Mouse (Mus musculus) lung, embryonic 16.5 days (tissue): ENCODE measurements around the gene Nans. TPM values are rescaled to one million over a fixed set of nuclear protein-coding genes. Genes with fewer than 3 reads are reported as not detected.

Experiments
- ATAC-seq: fragments of 200-750 bp; cut with Nextera tagmentation; 2 replicates; pipeline ENCODE4 v1.8.0; 2017; ENCODE audit warnings: low read depth, mild to moderate bottlenecking, moderate library complexity
- H3K27ac ChIP-seq: fragments of 300-500 bp; sonication (generic); 2 replicates; pipeline ENCODE4 v1.5.1; 2014; ENCODE audit warnings: mild to moderate bottlenecking, control low read depth, low read length
- H3K27me3 ChIP-seq: fragments of 300-500 bp; sonication (generic); 2 replicates; pipeline ENCODE4 v1.6.1; 2014; ENCODE audit warnings: low read depth, low read length, mixed read lengths; ENCODE audit not compliant: control insufficient read depth, insufficient read depth
- H3K36me3 ChIP-seq: fragments of 300-500 bp; sonication (generic); 2 replicates; pipeline ENCODE4 v1.6.1; 2014; ENCODE audit warnings: low read length; ENCODE audit not compliant: control insufficient read depth, insufficient read depth
- H3K4me1 ChIP-seq: fragments of 300-500 bp; sonication (generic); replicated peaks from 2 replicates; pipeline ENCODE4 v1.6.1; 2014; ENCODE audit warnings: low read length, mixed read lengths; ENCODE audit not compliant: control insufficient read depth, insufficient read depth
- H3K4me2 ChIP-seq: fragments of 300-500 bp; sonication (generic); 2 replicates; pipeline ENCODE4 v1.6.1; 2014; ENCODE audit warnings: low read depth, low read length, control low read depth
- H3K4me3 ChIP-seq: fragments of 300-500 bp; sonication (generic); 2 replicates; pipeline ENCODE4 v1.5.1; 2014; ENCODE audit warnings: mild to moderate bottlenecking, low read length, control low read depth
- H3K9ac ChIP-seq: fragments of 300-500 bp; sonication (generic); 2 replicates; pipeline ENCODE4 v1.6.1; 2014; ENCODE audit warnings: low read length, control low read depth
- H3K9me3 ChIP-seq: fragments of 300-500 bp; sonication (generic); 2 replicates; pipeline ENCODE4 v1.6.1; 2016; ENCODE audit warnings: low read length; ENCODE audit not compliant: control insufficient read depth
- WGBS: fragments of 180-500 bp; shearing (Covaris S2); extraction: QIAGEN DNeasy Blood & Tissue Kit; methylation state at CpG from one replicate; pipeline ENCODE4 v1.1.7; 2014; 5-methylcytosine and 5-hydroxymethylcytosine counted together
- polyA plus RNA-seq: library from polyadenylated mRNA; unstranded; fragments of >200 nt; fragmentation: Nextera tagmentation; extraction: Ambion mirVana; gene quantifications from 2 replicates; pipeline ENCODE4 v1.2.1, GENCODE M21; 2015

Nans gene
- polyA plus RNA-seq, 1 experiment from 2014 or later, result 75.8 TPM

DNA sequence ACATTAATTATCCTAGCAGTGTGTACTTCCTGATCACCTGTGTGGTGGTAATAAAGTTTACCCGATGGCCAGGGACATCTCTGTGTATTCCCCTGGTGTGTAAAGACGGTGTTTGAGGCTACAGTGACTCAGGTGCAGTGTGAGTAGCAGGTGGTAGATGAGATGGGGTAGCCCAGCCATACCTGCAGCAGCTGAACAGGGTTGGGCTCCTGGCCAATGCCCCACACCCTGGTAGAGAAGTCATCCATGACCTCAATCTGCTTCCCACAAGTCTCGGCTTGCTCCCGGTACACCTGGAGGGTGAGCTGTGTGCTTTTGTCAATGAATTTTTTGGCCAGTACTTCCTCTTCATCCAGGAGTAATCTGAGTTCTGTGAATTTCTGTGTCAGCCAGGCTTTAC lies 34.3 kb downstream of the Nans start:
- Histone ChIP-seq H3K9ac (no peak overlapping the region), H3K27me3 (no peaks in the 10 kb centered on the region)
- WGBS, result 81% methylated on average over 4 of the region's 4 CpGs

DNA sequence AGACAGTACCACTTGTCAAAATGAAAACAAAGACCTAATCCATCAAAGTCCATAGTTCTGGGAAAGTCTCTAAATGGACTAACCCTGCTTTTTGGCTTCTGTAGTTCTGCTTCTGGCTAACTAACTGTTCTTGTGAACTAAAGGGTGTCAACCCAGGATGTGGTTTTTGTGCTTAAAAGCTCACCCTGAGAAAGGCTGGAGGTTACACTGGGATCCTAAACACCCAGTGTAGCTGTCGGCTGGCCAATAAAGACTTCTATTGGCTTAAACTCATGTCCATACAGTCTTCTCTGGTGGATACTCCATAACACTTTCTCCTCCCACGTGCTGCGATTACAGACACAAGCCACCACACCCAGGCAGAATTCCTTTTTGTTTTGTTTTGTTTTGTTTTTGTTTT lies 37.2 kb downstream of the Nans start:
- Histone ChIP-seq H3K27me3 (no peaks in the 10 kb centered on the region), H3K4me1 (no peaks in the 10 kb centered on the region; the same call in 1 of the 2 replicates), H3K4me3 (no peak overlapping the region), H3K4me2 (no peak overlapping the region), H3K27ac (no peak overlapping the region), H3K36me3 (no peaks in the 10 kb centered on the region), H3K9ac (no peak overlapping the region), H3K9me3 (no peaks in the 10 kb centered on the region)
- WGBS, result 81% methylated on average over 3 of the region's 3 CpGs
- no peak for ATAC-seq

More for the DNA sequence above, 34.3 kb downstream of the Nans start:
- 0 out of 2 replicates have a peak overlapping the region, but pooled peaks have one; percentile 22 for H3K27ac ChIP-seq
- H3K4me3 ChIP-seq, result no peak overlapping the region
- no peaks in the 10 kb centered on the region for H3K36me3 ChIP-seq
- ATAC-seq, result no peak
- H3K4me1 ChIP-seq, result no peaks in the 10 kb centered on the region; the same call in 1 of the 2 replicates
- H3K4me2 ChIP-seq, result no peak overlapping the region
- H3K9me3 ChIP-seq, result no peaks in the 10 kb centered on the region

DNA sequence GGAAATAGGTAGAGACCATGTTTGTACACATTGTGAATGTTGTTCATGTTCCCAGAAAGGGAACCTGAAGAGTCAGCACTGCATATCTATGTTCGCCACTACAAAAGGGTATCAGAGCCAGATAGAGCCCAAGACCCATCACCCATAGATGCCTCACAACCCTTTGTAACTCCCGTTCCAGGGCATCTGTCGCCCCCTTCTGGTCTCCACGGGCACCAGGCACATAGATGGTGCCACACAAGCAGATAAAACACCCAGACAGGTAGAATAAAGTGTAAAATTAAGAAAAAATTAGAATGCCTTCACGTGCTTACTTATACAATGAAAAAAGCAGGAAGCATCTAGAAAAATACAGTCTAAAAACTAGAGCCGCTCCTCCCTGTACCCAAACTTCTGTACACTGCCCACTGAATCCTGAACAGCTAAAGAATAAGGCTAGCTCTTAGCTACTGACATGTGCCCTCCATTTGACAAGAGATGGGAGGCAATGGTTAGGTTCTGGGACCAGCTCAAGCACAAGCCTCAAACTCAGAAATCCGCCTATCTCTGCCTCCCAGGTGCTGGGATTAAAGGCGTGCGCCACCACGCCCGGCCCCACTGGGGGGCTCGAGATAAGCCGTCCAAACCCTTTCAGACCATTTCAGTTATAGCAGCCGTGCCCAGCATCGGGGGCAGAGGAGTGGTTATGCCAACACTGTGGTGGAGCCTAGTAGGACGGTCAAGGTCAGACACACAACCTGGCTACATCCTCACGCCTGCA lies 37.9 kb downstream of the Nans start:
- Histone ChIP-seq H3K27ac (no peak overlapping the region), H3K27me3 (no peaks in the 10 kb centered on the region), H3K36me3 (no peaks in the 10 kb centered on the region), H3K4me3 (peak overlapping the region; percentile 49), H3K9me3 (no peaks in the 10 kb centered on the region), H3K4me2 (peak overlapping the region; percentile 77), H3K9ac (peak overlapping the region; percentile 64), H3K4me1 (no peaks in the 10 kb centered on the region; the same call in 1 of the 2 replicates)
- ATAC-seq, result peak; percentile 34
- WGBS, result 25% methylated on average over 17 of the region's 17 CpGs

DNA sequence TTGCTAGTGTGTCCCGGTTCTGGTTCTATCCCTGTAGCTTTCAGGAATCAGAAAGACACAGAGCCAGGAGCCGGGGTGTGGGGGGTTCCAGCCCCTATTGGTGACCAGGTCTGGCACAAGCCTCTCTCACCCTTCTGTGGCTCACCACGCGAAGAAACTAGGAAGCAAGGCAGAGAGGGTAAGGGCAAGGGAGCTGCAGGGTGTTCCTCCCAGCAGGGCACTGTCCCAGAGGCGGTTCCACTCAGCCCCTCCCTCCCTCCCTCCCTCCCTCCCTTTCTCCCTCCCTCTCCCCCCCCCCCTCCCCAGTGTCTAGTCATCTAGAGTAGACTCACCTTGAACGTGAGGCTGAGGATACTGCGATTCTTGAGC lies 38.5 kb downstream of the Nans start:
- peak overlapping the region; percentile 49 for H3K4me3 ChIP-seq
- H3K27ac ChIP-seq, result no peak overlapping the region
- WGBS, result 4% methylated on average over 4 of the region's 7 CpGs
- ATAC-seq, result peak; percentile 82
- peak overlapping the region; percentile 64 for H3K9ac ChIP-seq
- H3K4me2 ChIP-seq, result peak overlapping the region; percentile 77
- H3K36me3 ChIP-seq, result no peaks in the 10 kb centered on the region
- no peaks in the 10 kb centered on the region; the same call in 1 of the 2 replicates for H3K4me1 ChIP-seq
- no peaks in the 10 kb centered on the region for H3K9me3 ChIP-seq
- H3K27me3 ChIP-seq, result no peaks in the 10 kb centered on the region

DNA sequence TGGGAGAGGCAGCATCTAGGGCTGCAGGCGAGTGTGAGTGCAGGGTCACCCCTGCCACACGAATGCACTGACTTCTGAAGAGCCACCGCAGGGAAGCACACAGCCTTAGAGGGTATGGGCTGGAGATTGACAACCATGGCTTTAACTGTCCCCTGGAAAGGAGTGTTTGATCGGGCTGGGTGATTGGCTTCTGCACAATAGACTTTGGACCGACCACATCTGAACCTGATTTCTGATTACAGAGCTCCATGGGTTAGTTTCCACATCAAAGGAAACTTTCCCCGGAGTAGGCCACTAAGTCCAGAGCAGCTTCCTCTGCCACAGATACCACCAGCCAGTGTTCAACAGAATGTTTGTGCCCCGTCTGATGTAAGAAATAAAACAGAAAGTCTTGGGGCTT lies 40.7 kb downstream of the Nans start:
- no peak for ATAC-seq
- H3K4me1 ChIP-seq, result peaks cover 5% of the 10 kb centered on the region
- no peak overlapping the region for H3K4me3 ChIP-seq
- H3K9ac ChIP-seq, result no peak overlapping the region
- H3K27ac ChIP-seq, result no peak overlapping the region
- no peaks in the 10 kb centered on the region for H3K9me3 ChIP-seq
- no peaks in the 10 kb centered on the region for H3K36me3 ChIP-seq
- WGBS, result 68% methylated on average over 7 of the region's 7 CpGs
- H3K4me2 ChIP-seq, result no peak overlapping the region
- H3K27me3 ChIP-seq, result peaks cover 13% of the 10 kb centered on the region

DNA sequence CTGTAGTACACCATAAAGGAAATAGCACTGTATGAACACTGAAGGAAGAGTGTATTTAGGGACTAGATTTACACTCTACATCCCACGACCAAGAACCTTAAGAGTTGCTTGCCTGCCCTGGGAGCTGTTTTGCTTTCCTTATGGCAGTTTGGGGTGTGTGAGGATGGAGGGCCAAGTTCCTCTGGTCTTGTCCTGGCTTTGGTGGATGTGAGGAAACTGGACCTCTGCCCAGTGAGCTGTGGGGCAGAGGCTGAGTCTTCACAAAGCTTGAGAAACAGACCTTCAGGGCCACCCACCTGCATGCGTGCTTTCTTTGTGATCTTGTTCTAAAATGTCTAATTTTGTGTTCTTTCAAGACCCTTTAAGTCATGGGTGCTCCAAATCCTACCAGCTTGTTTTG lies 43.5 kb downstream of the Nans start:
- H3K4me3 ChIP-seq, result no peak overlapping the region
- no peak overlapping the region for H3K9ac ChIP-seq
- H3K27me3 ChIP-seq, result peaks cover 32% of the 10 kb centered on the region
- 70% methylated on average over 2 of the region's 2 CpGs for WGBS
- no peaks in the 10 kb centered on the region for H3K36me3 ChIP-seq
- no peak overlapping the region for H3K27ac ChIP-seq
- peaks cover 9% of the 10 kb centered on the region for H3K4me1 ChIP-seq
- no peak overlapping the region for H3K4me2 ChIP-seq
- ATAC-seq, result no peak
- H3K9me3 ChIP-seq, result no peaks in the 10 kb centered on the region

DNA sequence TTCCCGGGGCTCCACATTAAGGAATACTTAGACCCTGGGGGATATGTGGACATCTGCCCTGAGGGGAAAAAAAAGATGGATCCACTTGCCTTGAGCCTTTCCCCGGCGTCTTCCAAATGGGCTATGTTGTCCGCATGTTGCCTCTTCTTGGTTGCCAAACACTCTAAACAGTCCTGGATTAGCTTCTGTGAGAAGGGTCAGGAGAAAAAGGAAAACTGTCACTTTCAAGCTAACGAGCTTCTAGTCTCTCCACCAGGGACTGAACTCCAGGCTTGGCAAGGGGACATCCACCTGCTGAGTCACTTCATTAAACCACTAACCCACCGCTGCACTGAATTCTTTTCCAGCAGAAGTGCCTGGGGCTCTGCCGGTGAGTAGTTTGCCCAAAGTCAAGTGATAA lies 43.9 kb downstream of the Nans start:
- Histone ChIP-seq H3K9ac (no peak overlapping the region), H3K27me3 (peaks cover 33% of the 10 kb centered on the region), H3K4me3 (no peak overlapping the region), H3K4me2 (no peak overlapping the region), H3K36me3 (no peaks in the 10 kb centered on the region), H3K4me1 (peaks cover 9% of the 10 kb centered on the region), H3K27ac (no peak overlapping the region), H3K9me3 (no peaks in the 10 kb centered on the region)
- no peak for ATAC-seq
- WGBS, result 77% methylated on average over 7 of the region's 7 CpGs

DNA sequence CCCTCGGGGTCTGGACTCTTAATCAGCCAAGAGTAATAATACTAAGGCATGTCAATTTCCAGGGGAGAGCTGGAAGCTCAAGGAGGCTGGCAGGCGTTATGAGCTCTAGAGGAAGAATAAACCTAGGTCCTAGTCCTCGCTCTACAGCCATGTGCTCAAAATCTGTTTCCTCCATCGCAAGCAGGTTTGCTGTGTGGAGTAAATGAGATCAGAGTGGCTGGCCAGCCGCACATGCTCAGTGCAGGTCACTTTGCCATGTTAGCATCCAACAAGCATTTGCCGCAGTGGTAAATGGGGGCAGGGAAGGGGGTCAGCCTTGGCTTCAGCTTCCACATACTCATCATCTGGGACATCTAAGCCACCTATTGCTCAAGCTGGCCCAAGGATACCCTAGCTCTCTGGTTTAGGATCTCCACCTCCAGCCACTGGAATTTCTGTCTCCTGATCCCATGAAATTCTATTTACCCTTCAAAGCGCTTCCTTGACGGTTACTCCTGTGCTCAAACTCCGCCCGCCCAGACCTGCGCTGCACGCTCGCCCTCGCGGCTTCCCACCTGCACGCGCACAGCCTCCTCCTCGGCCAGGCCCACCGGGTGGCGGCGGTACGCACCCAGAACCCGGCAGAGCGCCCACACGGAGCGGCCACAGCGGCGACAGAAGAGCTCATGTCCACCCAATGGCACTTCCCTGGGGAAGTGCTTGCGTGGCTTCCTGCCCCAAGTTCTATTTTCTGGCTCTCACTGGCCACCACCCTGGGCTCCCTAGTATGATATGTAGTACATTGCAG lies 45.1 kb downstream of the Nans start:
- no peak for ATAC-seq
- H3K27me3 ChIP-seq, result peaks cover 37% of the 10 kb centered on the region

DNA sequence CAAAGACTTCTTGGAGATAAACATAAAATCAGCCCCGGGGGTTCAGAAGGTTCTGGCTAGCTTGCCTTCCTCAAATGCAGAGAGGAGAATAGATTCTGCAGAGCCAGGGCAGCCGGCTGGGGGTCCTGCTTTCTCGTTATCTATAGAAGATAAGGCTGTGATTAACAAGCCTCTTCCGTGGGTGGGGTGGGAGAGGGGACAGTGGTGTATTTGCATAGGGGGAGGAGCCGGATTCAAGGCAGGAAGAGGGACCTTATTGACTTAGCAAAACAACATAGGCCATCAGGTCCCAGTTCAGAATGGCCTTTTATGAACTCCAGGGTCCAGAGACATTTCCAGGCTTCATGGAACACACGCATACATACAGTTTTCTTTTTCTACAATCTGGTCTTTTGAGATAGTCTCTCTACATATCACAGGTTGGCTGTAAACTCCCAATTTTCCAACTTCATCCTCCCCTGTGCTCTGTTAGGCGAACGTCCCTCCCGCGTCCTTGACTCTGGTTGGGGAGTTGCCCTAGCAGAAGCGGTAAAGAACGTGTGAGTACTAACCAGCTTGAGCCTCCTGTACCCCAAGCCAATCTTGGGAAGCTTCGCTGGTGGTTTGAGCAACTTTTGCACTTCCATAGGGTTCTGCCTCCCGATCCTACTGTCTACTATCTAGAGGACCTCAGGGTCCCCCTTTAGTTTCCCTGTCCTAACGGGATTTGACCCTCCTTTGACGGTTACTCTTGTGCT lies 46.2 kb downstream of the Nans start:
- no peak overlapping the region for H3K27ac ChIP-seq
- H3K36me3 ChIP-seq, result no peaks in the 10 kb centered on the region
- no peak for ATAC-seq
- H3K4me1 ChIP-seq, result peaks cover 9% of the 10 kb centered on the region
- WGBS, result 7% methylated on average over 16 of the region's 16 CpGs
- peaks cover 37% of the 10 kb centered on the region for H3K27me3 ChIP-seq
- no peaks in the 10 kb centered on the region for H3K9me3 ChIP-seq
- H3K4me3 ChIP-seq, result peak overlapping the region; percentile 71
- peak overlapping the region; percentile 61 for H3K9ac ChIP-seq
- H3K4me2 ChIP-seq, result peak overlapping the region; percentile 61

More for the DNA sequence above, 45.1 kb downstream of the Nans start:
- H3K4me2 ChIP-seq, result peak overlapping the region; percentile 50
- H3K36me3 ChIP-seq, result no peaks in the 10 kb centered on the region
- no peak overlapping the region for H3K9ac ChIP-seq
- H3K9me3 ChIP-seq, result no peaks in the 10 kb centered on the region
- peaks cover 9% of the 10 kb centered on the region for H3K4me1 ChIP-seq
- WGBS, result 10% methylated on average over 29 of the region's 29 CpGs
- peak overlapping the region; percentile 32 for H3K4me3 ChIP-seq
- no peak overlapping the region for H3K27ac ChIP-seq
